Mouse (Mus musculus): ENCODE results near the gene Prkacb.

Prkacb gene

GRCm38 (mm10) chr3:146719696-146720095 lies 93.1 kb downstream of the Prkacb start:
- no peak for DNase-seq (ENCODE audit: low read depth, low spot score)

- no peak for DNase-seq (ENCODE audit: low read depth, low spot score)
Observed at GRCm38 (mm10) chr3:146718251-146718650, 94.5 kb downstream of the Prkacb start.

- DNase-seq (ENCODE audit: low read depth, low spot score): no peak
Observed at GRCm38 (mm10) chr3:146712305-146712704, 100.5 kb downstream of the Prkacb start.

GRCm38 (mm10) chr3:146711559-146711958 lies 101.2 kb downstream of the Prkacb start:
- no peak for DNase-seq (ENCODE audit: low read depth, low spot score)

- DNase-seq (ENCODE audit: low read depth, low spot score): no peak
Observed at GRCm38 (mm10) chr3:146711084-146711483, 101.7 kb downstream of the Prkacb start.

- DNase-seq (ENCODE audit: low read depth, low spot score): no peak
Observed at GRCm38 (mm10) chr3:146709086-146709485, 103.7 kb downstream of the Prkacb start.

- no peak for DNase-seq (ENCODE audit: low read depth, low spot score)
Observed at GRCm38 (mm10) chr3:146708381-146708780, 104.4 kb downstream of the Prkacb start.

GRCm38 (mm10) chr3:146704099-146704498 lies 108.7 kb downstream of the Prkacb start:
- no peak for DNase-seq (ENCODE audit: low read depth, low spot score)

- no peak for DNase-seq (ENCODE audit: low read depth, low spot score)
Observed at GRCm38 (mm10) chr3:146700051-146700450, 112.7 kb downstream of the Prkacb start.

GRCm38 (mm10) chr3:146698982-146699381 lies 113.8 kb downstream of the Prkacb start:
- DNase-seq (ENCODE audit: low read depth, low spot score): no peak

- DNase-seq (ENCODE audit: low read depth, low spot score): no peak
Observed at GRCm38 (mm10) chr3:146692547-146692946, 120.2 kb downstream of the Prkacb start.

GRCm38 (mm10) chr3:146687121-146687725 lies 125.6 kb downstream of the Prkacb start:
- no peak for DNase-seq (ENCODE audit: low read depth, low spot score)

- no peak for DNase-seq (ENCODE audit: low read depth, low spot score)
Observed at GRCm38 (mm10) chr3:146686428-146686827, 126.4 kb downstream of the Prkacb start.

- peak; percentile 73 for DNase-seq (ENCODE audit: low read depth, low spot score)
Observed at GRCm38 (mm10) chr3:146684811-146685675, 127.7 kb downstream of the Prkacb start, which contains the start of gene Samd13. Gene Samd13 (minus strand): TSS chr3:146685592.

- DNase-seq (ENCODE audit: low read depth, low spot score): no peak
Observed at GRCm38 (mm10) chr3:146683095-146683494, 129.7 kb downstream of the Prkacb start.

- no peak for DNase-seq (ENCODE audit: low read depth, low spot score)
Observed at GRCm38 (mm10) chr3:146682140-146682651, 130.6 kb downstream of the Prkacb start.

- no peak for DNase-seq (ENCODE audit: low read depth, low spot score)
Observed at GRCm38 (mm10) chr3:146681696-146682095, 131.1 kb downstream of the Prkacb start.

- DNase-seq (ENCODE audit: low read depth, low spot score): no peak
Observed at GRCm38 (mm10) chr3:146680625-146681024, 132.2 kb downstream of the Prkacb start.

- no peak for DNase-seq (ENCODE audit: low read depth, low spot score)
Observed at GRCm38 (mm10) chr3:146679646-146680045, 133.1 kb downstream of the Prkacb start.
